Mouse (Mus musculus): Measurements from ENCODE around the gene 4931409K22Rik.

DNA sequence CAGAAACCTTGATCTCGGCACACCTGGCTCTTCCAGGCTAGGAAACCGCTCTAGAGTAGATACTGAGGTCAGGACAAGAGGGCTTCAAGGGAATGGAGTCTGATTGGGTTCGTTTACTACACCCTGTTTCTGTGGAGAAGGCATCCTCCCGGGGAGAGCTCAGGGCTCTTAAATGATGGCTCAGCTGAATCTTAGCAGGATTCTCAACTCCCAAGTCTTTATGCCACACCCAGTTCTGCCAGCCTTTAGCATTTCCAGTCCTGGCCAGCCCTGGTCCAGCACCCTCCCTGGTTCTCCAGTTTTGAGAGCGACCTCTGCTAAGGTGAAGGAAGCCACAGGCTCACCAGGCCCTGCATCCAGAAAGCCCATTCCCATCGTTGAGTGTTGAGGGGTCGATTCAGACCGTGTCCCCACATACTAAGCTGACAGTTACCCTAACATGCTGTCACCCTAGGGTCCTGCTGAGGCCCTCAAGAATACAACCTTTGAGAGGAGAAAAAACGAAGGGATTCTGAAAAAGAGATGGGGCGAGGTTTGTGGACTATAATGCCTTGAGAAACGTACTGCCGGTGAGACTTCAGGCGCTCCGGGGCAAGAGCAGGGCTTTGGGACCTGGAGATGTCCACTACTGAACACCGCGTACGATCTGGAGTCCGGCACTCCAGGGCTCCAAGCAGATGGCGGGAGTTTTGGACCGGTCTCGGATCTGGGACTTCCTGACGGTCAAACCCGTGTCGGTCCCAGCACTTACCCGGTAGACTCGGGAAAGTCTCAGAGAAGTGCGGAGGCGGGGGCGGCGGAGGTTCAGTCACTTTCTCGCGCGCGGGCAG, 31.0 kb downstream of the 4931409K22Rik start:
- no peak for TF ChIP-seq CTCF (IDR thresholded peaks at IDR 0.05; ENCODE audit: low read depth, low read length)
- no peak for TF ChIP-seq POLR2A (IDR thresholded peaks at IDR 0.05; ENCODE audit: insufficient read depth, low read length)
- TF ChIP-seq EP300 (IDR thresholded peaks at IDR 0.05; ENCODE audit: insufficient read depth, low read depth, low read length) = no peak
